Mouse (Mus musculus): Measurements from ENCODE around the gene Mgat3.

Gene Mgat3

DNA sequence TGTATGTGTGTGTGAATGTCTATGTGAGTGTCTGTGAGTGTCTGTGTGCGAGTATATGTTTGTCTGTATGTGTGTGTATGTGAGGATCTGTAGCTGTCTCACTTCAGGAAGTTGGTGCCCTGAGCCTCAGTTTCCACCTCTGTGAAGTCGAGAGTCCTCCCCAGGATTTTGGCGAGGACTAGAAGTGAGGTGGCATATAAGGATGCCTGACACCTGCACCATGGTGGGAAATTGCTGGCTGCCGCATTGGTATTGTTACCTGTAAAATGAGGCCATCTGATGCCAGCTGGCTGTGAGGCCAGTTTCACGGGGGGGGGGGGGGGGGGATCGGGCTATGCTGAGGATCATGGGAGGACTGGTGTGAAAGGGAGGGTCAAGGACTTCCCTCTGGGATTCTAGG, 2.2 kb downstream of the Mgat3 start:
- DNase-seq (ENCODE audit: low spot score in 2 of 2): no peak

DNA sequence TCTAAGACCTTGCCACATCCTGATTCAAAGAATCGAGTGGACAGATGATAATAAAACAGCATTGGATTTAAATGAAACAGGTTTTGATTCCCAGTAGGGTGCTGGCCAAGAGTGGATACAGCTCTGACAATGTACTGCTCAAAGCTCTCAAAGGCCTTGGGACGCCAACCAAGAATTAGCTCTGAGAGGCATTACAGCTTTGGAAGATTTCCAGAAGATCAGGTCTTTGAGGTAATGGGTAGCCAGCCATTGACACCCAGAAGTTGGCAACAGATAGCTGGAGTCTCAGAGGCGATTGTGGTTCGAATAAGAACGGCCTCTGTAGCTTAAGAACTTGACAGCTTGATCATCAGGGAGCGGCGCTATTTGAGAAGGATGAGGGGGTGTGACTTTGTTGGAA, 8.0 kb downstream of the Mgat3 start:
- no peak for DNase-seq (ENCODE audit: low spot score in 2 of 2)

DNA sequence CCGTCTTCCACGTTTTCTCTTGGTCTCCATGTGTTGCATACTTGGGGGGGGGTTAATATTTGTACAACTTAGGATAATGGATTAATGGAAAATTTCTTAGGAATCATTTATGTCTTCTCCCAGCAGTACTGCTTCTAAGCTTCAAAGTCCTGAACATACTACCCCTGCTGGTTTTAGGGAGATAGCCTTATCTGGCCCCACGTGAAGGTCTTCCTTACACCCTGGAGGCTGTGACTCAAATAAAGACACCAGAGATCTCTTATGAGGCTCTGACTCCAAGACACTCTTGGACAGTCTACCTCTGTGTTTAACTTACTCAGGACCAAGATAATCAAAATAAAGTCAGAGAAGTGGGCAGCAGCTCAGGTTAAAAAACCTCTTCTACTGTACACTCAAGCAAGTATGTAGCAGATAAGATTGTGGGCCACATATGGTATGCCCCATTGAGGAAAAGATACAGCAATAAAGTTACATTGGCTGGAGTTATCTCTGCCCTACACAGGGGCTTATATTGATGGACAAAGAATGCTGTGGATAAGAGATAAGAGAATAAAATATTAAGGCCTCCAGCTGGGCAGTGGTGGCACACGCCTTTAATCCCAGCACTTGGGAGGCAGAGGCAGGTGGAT, 8.7 kb downstream of the Mgat3 start:
- no peak for DNase-seq (ENCODE audit: low spot score in 2 of 2)

DNA sequence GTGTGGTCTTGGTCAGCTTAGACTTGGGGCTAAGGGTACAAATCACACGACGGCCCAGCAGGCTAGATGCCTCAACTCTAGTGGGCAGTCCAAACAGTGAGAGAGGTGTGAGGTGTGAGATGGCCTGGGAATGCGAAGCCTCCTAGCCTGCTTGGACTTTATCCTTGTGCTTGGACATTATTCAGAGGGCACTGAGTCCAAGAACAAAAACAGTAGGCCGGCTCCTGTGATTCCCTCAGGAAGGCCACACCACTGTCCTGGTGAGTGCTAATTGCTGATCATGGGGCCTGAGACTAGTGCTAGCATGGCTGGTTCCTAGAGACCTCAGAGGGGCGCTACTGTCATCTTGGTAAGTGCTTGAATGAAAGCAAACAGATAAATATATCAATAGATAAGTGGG, 15.4 kb downstream of the Mgat3 start:
- no peak for DNase-seq (ENCODE audit: low spot score in 2 of 2)

DNA sequence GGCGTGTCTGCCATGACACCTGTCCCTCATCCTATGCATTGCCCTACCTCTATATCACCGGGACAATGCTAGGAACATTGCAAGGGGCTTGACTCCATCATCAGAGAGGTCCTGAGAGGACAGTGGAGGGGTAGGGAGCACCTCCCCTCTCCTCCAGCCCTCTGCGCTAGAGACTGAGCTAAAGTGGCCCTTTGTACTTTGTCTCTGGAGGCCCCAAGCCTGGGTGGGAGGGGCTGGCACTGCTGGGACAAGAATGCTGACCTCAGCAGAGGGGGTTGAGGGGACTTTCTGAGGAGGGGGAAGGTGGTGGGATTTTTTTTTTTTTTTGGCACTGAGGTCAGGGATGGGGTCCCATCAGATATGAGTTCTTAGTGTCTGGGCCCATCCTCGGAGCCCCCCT, 16.6 kb downstream of the Mgat3 start:
- no peak for DNase-seq (ENCODE audit: low spot score in 2 of 2)

DNA sequence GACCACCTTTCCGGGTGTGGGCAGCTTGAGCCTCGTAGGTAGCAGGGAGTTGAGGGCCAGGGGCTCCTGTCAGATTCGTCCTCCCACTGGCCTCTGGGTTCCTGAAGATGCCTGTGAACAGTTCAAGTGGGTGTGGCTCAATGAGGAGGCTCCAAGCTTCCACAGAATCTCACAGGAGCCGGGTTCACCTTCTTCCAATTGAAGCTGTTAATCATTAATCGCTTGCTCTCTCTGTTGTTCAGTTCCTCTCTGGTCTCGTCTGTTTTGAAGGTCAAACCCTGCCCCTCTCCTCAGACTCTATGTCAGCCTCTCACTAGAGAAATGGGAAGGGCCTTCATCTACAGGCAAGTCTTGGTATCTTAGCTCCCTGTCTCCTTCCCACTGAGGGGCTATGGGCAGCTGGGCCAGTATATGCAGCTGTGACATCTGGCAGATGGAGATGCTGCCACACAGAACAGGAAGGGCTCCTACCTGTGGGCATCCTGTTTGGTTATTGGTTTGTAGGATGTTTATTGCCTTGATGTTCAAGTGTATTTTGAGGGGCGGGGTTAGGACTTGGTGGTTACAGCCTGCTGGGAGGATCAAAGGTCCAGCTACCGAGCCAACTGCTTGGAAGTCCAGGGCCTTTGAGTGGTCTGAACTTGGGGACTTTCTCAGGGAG, 18.2 kb downstream of the Mgat3 start:
- DNase-seq (ENCODE audit: low spot score in 2 of 2): no peak

DNA sequence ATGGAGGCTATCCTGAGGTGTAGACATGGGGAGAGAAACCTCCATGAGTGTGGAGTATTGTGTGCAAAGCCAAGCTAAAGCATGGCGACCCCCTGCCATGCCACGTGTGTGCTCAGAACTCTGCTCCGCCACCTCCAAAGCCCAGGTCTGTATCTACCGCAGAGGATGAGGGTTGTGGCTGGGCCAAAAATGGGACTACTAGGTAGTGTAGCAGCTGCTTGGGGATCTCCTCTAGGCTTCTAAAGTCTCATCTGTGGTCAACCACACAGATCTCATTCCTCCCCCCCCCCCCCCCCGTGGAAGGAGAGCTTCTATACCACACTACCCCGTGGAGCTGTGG, 18.7 kb downstream of the Mgat3 start:
- no peak for DNase-seq (ENCODE audit: low spot score in 2 of 2)

DNA sequence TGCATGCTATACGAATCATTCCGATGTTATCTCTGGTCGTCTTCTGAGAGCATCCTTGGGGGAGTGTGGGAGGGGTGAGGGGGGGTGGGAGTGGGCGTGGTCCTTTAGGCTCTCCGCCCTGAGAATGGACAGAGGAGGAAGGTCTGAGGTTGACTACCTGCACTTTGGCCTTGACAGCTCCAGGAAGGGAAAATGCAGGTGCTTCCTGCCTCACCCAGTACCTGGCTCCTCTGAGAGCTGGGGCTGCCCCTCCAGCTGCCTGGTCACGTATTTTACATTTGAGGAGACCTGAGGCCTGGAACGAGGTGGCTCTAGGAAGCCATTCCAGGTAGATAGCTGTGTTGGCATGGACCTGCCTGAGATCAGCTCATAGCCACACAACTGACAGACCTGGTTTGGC, 19.3 kb downstream of the Mgat3 start:
- DNase-seq (ENCODE audit: low spot score in 2 of 2): no peak

DNA sequence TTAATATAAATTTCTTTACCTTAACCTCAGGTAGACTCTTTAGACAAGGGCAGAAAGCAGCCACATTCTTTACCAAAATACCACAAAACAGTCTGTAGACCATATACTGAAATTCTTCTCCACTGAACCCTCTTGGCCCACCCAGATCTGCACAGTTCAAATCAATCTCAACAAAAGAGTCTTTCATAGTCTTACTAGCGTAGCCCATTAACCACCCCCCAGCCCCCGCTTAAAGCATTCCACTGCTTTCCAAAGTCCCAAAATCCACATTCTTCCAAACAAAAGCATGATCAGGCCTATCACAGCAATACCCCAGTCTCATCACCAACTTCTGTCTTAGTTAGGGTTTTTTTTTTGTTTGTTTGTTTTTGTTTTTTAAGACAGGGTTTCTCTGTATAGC, 26.0 kb downstream of the Mgat3 start:
- no peak for DNase-seq (ENCODE audit: low spot score in 2 of 2)

DNA sequence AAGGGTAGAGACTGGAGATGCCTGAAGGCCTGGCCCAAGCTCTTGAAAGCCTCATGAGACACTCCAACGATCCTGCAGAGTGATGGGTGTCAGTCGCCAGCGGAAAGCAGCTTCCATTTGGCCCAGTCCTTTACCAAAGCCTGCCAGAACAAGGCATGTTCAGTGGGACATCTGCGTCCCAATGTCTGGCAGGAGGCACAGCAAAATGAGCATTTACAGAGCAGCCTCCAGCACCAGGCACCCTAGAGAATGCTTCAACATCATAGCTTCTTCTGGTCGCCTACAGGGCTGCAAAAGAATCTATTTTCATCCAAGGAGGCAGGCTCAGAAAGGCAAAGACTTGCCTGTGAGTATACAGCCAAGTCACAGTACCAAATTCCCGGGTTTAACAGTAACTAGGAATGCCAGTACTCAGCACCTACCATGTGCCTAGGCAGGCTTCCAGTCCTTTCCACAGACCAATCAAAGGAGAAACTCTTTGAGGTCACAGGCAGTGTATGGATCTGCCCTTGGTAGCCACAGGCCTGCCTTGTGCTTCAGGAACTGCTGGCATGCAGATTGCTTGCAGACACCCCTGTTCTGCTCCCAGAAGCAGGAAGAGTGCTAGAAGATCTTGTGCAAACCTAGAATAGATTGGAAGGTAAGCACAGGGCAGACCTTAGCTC, 28.7 kb downstream of the Mgat3 start:
- peak; percentile 58 to 68 for DNase-seq (ENCODE audit: low spot score in 2 of 2)

DNA sequence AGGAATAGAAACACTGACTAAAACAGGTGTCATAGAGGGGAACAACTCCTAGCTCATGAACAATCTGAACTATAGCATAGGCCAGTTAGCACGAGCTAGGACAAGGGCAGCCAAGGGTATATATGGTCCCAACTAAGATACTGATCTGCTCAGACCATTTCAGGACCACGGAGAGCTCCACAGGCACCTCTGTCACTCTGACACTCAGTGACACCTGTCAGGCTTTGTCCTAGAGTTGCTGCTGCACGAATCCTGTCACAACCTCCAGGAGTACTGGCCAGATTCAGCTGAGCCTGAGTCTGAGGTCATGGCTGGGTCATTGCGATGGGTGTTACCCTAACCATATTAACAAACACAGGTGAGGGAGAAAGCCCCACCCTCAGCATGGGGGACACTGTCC, 29.9 kb downstream of the Mgat3 start:
- DNase-seq (ENCODE audit: low spot score in 2 of 2): no peak

DNA sequence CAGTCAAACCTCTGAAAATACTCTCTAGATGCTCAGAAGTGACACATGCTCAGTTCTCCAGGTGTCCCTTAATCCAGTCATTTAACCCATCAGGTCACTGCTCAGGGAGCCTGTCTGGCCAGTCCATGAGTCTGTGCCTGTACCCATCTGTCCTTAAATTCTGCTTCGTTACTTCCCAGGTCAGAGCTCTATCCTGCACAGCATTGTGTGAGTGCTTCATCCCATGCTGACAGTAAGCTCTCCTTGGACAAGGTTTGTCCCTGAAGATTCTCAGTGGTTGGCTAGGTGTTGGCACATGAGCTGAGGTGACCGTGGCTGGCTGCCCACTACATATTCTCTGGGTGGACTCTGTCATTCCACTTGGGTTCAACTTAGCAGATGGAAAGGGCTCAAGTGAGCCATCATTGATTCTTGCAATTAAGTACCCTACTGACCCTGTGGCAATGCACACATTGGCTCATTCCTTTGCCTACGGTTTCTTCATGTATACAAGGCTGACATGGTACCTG, 32.6 kb downstream of the Mgat3 start:
- no peak for DNase-seq (ENCODE audit: low spot score in 2 of 2)

DNA sequence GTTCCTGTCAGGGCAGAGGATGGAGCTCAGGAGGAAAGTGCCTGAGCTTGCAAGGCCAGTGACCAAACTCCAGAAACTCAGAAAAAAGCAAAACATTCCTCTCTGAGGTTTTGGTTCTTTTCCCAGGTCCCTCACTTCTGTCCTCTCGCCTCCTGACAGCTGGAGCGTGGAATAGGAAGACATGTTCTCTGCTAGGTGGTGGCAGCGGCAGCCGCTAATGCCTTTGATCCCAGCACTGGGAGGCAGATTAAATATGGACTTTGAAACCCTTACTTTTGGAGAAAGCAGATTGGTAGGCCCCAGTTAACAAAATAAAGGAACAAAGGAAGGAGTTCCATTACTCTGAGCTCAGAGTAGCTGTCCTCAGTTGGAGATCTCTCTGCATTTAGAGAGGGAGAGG, 34.9 kb downstream of the Mgat3 start:
- DNase-seq (ENCODE audit: low spot score in 2 of 2): no peak

DNA sequence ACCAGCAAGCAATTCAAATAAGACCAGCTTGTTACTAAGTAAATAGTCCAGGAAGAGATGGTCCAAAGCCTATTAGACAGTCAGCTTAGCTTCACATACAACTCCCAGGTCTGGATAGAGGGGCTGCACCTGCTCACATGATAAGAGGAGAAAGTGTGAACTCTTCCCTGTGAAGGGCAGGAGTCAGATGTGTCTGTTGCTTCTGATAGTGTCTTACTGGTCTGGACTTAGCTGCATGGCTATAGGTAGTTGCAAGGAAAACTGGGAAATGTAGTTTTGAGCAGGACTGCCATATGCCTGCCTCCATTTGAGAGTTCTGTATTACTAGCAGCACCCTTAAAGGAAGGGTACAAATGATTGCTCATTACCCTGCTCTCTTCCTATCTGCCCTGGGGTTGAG, 40.2 kb downstream of the Mgat3 start:
- no peak for DNase-seq (ENCODE audit: low spot score in 2 of 2)

DNA sequence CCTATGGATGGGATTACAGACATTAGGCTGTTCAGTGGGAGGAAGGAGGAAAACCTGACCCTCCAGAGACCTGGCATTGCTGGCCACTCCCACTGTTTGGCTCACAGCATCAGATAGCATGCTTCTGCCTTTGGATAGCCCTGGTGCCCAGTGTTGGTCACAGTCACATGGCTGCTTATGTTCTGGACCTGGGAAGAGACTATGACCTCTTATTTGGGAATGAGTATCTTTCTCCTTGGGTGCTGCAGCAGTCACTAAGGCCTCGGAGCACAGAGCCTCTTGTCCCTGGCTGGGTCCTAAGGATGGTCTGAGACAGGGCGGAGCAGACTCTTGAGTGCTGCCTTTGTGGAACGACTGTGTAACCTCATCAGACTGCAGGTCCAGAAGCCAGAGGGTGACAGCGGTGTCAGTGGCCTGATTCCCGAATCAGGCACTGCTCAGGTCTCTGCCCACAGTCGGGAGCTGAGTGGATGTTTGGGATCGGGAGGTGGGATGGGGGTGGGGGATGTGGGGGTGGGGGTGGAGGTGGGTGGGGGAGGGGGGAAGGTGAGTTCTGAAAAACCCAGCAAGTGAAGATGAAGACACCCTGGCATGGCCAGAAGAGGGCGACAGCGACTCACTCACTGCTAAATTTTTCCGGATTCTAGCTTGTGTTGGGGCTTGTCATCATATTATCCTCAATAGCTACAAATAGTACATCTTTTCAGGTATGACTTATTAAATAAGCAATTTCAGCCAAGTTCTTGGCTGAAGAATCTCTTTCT, 42.4 kb downstream of the Mgat3 start:
- DNase-seq (ENCODE audit: low spot score in 2 of 2): peak in 1 of 2 experiments; percentile 53

DNA sequence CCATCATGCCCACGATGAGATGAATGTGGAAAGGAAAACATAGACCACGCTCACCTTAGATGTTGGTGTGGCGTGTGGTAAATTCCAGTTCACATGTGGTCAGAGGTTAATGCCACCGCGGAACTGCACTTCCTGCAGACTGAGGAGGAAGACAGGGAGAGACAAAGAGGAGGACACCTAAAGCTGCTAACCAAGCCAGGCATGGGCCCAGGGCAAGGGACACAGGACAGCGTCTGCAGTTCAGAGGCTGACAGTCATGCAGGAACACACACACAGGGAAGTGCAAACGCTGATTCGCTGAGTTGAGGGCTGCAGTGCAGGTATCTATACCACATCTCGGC, 42.9 kb downstream of the Mgat3 start:
- no peak for DNase-seq (ENCODE audit: low spot score in 2 of 2)

DNA sequence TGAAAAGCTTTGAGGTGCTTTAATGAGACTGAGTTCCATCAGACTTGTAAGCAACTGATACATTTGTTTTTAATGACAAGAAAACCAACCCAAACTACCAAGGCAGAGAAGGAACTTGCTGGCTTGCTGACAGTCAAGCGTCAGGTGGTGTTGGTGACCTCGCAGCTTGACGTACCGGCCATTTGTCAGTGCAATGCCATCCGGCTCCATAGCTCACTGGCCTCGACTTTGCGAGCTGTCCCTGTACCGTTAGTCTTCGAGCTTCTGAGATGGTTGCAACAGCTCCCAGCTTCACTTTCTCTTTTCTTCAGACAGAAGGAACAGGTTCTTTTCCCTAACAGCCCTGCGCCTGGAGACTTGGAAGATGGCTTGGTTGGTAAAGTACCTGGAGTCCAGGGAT, 44.0 kb downstream of the Mgat3 start:
- DNase-seq (ENCODE audit: low spot score in 2 of 2): no peak

DNA sequence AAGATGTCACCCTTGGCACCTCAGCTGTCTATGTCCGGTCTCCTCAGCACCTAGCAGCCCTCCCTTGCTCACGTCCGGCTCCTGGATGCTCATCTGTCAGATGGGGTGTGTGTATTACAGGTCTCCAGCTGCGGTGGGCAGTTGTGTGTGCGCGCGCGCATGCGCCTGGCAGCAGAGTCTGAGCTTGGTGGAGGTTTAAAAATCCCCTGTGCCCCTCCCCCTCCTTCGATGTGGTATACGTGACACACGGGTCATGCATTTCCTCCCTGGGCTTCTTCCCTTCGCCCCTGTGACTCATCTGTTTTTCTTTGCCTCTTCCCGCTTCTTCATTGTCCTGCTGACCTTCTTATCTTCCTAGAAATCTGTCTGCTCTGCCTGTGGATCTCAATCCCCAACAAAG, 45.7 kb downstream of the Mgat3 start:
- no peak for DNase-seq (ENCODE audit: low spot score in 2 of 2)

DNA sequence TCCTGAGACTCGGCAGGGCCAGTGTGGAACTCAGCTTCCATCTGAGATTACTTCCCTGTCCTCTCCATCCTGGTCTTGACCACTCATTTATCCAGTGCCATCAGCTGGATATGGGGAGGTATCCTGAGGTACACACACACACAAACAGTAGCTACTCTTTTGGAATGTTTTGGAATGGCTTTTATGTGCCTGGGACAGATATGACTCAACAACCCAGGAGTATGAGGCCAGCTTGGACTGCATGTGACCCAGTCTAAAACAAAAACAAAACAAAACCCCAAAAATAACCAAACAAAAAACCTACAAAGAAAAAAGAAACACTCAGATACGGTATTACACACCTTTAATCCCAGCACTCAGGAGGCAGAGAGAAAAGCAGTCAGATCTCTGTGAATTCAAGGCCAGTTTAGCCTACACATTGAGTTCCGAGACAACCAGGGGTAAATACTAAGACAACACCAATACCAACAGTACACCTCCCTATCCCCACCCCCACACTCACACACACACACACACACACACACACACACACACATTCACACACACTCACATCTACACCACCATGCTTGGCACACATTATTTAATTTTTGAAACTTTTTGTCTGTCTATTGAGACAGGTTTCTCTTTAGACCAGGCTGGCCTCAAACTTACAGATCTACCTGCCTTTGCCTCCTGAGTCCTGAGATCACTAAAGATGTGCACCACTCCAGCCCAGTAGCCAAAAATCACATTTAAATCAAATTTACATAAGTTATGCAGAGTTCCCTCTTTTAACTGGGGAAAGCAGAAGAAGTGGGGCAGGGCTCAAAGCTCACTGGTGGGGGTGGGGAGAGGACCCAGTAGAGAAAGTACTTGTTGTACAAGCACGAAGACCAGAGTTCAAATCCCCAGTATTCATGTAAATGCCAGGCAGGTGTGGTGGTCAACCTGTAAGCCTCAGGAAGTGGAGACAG, 46.5 kb downstream of the Mgat3 start:
- no peak for DNase-seq (ENCODE audit: low spot score in 2 of 2)

DNA sequence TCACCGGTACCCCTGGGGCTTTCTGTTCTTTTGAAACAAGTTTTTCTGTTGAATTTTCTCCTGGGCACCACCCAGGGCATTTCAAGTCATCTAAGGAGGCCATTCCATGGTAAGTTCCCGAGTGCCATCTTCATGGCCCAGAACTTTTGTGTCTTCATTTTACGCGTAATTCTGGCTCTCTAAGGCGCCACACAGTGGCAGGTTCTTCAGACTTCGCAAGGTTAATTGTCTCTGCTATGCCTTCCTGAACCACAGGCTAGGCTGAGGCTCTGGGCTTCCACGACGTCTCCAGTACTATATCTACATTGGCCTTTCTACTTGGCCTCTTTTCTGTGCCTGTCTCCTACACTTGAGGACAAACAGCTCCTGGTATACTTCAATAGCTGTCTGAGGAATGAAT, 47.5 kb downstream of the Mgat3 start:
- no peak for DNase-seq (ENCODE audit: low spot score in 2 of 2)

DNA sequence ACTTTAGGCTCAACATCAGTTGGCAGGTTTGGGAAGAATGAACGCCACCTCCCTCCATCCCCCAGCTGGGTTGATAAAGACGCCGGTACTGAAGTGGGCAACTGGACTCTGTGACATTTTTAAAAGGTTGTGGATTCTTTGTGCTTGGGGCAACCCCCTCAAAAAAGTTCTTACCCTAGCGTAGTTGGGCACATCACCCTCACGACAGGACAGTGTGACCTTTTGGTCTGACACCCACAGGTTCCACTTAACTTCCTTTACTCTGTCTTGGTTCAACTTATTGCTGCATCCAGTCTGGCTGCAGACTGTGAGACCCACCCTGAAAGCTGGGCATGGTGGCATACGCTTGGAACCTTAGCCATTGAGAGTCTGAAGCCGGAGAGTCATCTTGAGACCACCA, 50.2 kb downstream of the Mgat3 start:
- no peak for DNase-seq (ENCODE audit: low spot score in 2 of 2)

DNA sequence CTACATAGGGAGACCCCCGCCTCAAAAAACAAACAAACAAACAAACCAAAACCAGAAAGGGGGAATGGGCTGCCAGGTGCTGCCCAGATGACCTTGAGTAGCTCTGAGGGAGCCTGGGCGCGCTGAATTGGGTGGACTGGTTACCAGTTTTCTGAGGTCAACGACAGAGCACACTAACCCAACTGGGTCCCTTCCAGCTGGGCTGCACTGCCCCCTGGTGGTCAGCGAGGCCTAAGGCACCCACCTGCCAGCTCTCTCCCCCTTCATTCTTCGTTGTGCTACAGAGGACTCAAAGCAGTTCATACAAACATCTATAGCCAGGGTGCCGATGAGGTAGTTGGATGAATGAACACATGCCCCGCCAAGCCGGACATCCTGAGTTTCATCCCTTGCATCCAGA, 51.7 kb downstream of the Mgat3 start:
- peak; percentile 54 to 76 for DNase-seq (ENCODE audit: low spot score in 2 of 2)
